Mouse (Mus musculus) megakaryocyte, embryonic 14.5 days (primary cell): Measurements from ENCODE around the gene Creg2.

ENCODE experiments used
- FLI1 ChIP-seq: IDR thresholded peaks from 2 replicates; pipeline ENCODE4 v1.6.1; 2012; ENCODE audit warnings: low read length, inconsistent platforms, mixed read lengths
- GATA1 ChIP-seq: IDR thresholded peaks from 3 replicates; pipeline ENCODE4 v1.6.1; 2012; ENCODE audit warnings: mixed read lengths, low read length, inconsistent platforms, borderline replicate concordance

DNA sequence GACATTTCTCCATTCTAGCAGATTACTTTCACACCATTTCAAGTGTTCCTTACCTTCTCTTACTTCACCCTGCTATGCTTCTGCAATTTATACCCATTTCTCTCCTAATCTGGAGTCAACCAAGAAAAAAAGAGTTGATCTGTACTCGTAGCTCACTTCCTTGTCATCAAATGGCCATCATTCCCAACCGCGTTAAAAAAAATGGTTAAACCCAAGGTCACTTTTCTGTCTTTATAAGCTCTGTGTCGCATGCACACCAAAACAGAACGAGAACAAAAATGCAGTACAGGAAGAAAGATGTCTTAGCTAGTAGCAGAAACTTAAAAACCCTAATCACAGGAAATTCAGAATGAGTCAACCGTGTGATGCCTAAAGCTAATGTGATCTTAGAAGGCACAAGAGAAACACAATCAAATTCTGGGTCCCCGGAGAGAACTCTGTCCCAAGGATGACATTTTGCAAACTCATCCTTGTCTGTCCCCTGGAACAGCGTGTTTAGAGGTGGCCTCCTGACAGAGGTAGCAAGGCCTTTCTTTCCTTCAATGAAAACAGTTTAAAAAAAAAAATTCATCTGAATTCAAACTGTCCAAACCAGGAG, 75.4 kb downstream of the Creg2 start:
- TF ChIP-seq GATA1 (no peak), FLI1 (no peak)
